Mouse (Mus musculus) testis, postnatal 10 days (tissue): Measurements from ENCODE around the gene Sult4a1.

ENCODE experiments used
- DNase-seq: peaks from one replicate; pipeline ENCODE4 v3.0.0; 2021; ENCODE audit warnings: low spot score

Gene Sult4a1

GRCm38 (mm10) chr15:84096051-84096450 lies 9.5 kb downstream of the Sult4a1 start:
- no peak for DNase-seq

DNA sequence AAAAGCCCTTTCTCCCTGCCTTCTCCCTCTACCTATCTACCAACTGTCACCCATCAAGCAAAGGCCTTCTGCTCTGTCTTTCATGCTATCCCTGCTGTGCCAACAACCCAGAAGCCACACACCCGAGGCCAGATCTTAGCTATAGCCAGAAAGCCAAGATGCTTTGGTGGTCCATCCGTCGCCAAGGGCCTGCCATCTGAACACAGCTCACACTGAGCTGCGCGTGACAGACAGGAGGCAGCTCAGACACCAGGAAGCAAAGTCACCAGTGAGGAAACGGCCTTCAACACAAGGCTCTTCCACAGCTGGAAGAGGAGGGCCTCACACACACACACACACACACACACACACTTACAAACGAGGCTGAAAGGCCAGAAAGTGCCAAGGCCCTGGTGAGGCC lies 10.6 kb downstream of the Sult4a1 start:
- DNase-seq = no peak

DNA sequence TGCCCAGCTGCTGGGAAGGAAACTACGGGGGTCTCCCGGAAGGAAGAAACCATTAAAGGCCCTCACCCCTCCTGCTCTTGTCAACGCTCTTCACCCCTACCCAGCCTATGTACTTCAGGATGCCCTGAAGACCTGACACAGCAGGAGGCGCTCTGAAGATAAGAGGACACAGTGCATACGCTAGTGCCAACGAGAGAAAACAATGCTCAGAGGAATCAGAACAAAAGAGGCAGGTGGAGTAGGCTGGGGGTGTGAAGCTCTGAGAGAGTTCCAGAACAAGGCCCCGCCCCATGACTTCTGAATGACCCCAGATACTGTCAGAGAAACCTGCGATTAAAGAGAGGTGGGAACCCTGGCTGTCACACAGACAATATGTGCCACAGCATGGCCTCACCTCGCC lies 18.8 kb downstream of the Sult4a1 start:
- DNase-seq = no peak

GRCm38 (mm10) chr15:84086364-84086763 lies 19.2 kb downstream of the Sult4a1 start:
- no peak for DNase-seq

- DNase-seq = no peak
These were observed 25.5 kb downstream of the Sult4a1 start for GRCm38 (mm10) chr15:84080069-84080468.

DNA sequence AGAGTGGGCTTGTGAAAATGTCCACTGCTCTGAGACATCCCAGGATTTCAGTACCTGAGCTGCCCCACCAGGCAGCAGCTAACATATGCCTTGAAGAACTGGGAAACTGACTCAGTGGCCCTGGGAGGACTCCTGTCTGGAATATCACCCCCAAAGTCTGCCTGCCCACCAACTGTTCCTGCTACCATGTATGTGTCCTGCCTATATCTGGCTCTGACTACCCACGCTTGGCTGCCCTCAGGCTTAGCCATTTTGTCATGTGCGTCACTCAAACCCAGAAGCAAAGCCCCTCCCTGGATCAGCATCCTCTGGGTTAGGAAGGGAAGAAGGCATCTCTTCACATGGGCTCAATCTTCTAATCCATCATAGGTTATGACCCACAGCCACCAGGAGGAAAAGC lies 26.0 kb downstream of the Sult4a1 start:
- DNase-seq = no peak

DNA sequence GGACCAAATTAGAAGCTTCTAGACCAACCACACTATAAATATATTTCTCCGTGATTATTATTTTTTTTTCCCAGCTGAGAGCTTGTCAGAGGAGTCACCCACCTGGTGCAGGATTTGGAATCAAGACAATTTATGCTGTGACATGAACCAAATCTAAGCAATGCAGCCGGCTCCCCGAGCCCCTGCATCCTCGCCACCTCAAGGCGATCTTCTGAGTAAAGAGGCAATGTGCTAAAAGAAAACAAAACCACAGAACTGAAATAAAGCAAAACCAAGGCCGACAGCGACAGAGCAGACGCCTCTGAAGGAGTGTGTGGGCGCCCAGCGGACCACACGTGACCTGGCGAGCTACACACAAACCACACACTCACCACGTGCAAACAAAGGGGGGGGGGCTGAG lies 26.9 kb downstream of the Sult4a1 start:
- no peak for DNase-seq

- no peak for DNase-seq
These were observed 28.4 kb downstream of the Sult4a1 start for GRCm38 (mm10) chr15:84077151-84077550.

DNA sequence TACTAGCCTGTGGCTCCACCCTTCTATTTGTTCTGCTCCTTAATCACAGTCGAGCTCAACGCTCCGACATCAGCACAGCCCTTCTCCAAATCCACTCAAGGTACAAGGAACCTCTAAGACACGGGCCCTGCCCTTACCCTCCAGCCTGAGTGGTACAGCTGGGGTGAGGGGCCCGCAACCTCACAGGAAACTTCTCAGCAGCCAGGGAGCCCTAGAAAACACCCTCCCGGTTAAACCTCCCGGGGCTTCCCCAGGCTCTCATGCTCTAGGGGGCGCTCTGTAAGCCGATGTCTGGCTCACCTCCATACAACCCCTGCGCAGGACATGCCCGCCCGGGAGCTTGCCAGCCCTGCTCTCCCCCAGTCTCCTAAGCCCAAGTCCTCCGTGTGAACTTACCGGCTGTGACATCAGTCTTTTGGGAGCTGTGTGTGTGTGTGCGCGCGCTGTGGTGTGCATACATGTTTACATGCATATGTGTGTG lies 30.8 kb downstream of the Sult4a1 start:
- DNase-seq = peak; percentile 58

GRCm38 (mm10) chr15:84073911-84074704 lies 31.4 kb downstream of the Sult4a1 start:
- peak; percentile 85 for DNase-seq

DNA sequence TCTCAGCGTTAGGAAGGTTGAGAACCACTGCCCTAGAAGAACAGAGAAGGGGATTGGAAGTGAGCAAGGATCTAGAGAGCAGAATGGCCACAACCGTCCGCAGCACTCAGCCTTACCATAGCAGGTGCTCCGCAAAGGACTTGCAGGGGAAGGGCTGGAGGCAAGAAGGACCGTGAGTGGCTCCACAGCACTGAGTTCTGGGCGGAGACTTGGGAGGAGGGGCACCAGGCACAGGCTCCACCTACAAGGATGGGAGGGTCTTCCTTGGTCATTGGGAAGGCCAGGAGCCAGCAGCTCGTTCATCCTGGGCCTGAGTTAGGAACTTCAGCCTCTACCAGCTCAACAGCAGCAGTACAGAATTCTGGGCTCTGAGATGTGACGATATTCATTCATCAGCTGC lies 32.5 kb downstream of the Sult4a1 start:
- DNase-seq = no peak

GRCm38 (mm10) chr15:84072226-84072625 lies 33.3 kb downstream of the Sult4a1 start:
- DNase-seq = peak; percentile 80

DNA sequence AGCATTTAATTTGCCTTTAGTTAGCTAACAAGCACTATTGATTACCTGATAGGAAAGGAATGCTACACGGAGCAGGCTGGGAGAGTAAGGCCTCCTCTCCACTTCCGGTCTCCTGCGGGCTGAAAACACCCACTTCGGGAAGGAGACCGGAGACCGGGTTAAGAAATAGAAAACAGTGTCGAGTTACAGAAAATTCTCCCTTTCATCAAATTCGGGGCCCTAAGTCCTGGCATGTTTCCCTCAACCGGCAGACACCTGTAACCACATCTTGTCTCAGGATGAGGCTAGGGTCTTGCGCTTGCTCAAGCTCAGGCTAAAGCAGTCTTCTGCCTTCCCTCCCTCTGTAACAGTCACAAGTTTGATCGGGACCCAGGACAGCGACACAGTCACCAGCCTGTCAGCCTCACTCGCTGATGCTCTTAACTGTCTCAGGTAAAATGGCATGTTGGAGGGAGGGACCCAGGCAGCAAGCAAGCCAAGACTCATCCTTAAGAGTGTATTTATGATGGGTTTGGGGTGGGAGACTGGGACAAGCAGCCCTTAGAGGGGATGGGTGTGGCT lies 35.4 kb downstream of the Sult4a1 start:
- DNase-seq = no peak

GRCm38 (mm10) chr15:84069455-84070050 lies 36.0 kb downstream of the Sult4a1 start:
- no peak for DNase-seq

DNA sequence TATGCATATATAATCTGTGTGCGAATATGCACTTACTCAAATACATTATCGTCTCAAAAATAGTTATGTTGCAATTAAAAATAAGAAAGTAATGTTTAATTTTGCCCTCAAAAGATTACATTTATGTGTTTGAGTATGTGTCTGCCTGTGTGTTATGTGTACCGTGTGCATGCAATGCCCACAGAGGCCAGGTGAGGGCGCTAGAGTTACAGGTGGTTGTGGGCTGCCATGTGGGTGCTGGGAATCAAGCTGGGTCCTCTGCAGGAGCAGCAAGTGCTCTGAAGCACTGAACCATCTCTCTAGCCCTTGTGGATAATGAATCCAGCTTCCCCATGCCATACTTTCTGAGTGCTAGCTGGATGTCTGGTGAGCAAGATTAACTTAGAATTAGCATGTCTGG lies 39.9 kb downstream of the Sult4a1 start:
- no peak for DNase-seq

GRCm38 (mm10) chr15:84065140-84065539 lies 40.4 kb downstream of the Sult4a1 start, which contains the start of gene Efcab6:
TSS of gene Efcab6 (minus strand) at chr15:84065379.
- peak; percentile 44 for DNase-seq

DNA sequence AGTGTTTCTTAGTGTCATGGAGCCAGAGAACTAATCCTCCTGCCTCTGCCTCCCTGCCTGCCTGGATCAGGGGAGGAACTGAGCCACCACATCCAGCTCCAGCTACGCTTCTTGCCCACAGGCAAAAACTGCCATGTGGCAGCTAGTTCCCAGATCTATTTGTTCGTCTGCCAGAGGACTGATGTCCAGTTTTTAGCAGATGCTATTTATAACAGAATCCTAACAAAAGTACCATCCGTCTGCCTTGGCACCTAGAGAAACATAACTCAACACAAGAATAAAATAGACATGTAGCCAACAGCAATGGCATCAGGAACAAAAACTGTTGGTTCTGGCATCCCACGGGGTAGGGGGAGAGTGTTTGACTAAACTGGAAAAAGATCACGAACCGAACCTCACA lies 46.7 kb downstream of the Sult4a1 start:
- no peak for DNase-seq

- no peak for DNase-seq
These were observed 49.5 kb downstream of the Sult4a1 start for GRCm38 (mm10) chr15:84056083-84056482.

DNA sequence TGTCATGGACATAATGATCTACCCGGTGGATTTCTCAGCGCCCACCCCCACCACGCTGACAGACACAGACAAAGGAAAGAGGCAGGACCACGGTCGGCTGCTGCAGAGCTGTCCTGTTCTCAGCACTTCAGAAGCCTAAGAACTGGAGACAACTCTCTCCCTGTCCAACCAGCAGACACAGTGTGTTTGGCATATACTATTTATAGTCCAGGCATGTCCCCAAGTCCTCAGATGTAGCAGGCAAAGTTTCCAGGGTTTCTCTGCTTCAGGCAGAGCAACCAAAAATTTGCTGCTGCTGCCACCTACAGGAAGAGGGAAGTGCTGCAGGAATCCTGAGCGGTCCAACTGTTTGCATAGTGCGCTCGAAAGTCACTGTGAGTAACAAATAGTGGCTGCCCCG lies 51.7 kb downstream of the Sult4a1 start:
- peak; percentile 82 for DNase-seq

- no peak for DNase-seq
These were observed 52.3 kb downstream of the Sult4a1 start for GRCm38 (mm10) chr15:84053240-84053639.

DNA sequence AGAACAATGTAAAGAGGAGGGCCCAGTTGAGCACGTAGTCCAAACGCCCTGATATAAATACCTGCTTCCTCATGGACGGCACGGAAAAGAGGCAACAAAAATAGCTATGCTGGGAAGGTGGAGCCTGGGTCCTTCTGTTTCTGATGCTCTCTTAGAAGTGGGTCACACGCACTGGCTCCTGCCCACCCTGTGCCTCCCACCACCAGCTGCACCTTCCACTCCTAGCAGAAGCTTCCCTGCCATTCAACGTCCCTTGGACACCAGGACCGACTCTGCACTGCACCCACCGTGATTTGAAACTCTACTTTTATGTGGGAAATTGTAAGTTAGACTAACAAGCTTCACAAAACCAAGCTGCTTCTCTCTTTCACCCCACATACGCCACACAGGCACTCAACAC lies 53.2 kb downstream of the Sult4a1 start:
- no peak for DNase-seq

GRCm38 (mm10) chr15:84049570-84049969 lies 56.0 kb downstream of the Sult4a1 start:
- DNase-seq = no peak

DNA sequence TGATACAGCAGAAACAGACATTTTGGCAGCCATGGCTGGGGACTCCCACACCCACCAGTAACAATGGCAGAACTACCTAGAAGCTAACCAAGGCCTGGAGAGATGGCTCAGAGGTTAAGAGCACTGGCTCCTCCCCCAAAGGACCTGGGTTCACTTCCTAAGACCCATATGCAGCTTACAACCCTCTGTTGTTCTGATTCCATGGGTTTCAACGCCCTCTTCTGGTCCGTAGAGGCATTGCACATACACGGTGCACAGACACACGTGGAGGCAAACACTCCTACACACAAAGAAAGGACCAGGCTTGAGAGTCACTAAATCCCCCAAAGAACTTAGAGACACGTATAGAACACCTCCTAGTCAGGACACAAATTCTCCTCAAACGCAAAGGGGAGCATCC lies 60.0 kb downstream of the Sult4a1 start:
- DNase-seq = no peak
